Mouse (Mus musculus): ENCODE results near the gene Gm3298. TPM values are rescaled to one million over a fixed set of nuclear protein-coding genes. Genes with fewer than 3 reads are reported as not detected.

Gm3298 gene
- not detected in 4 replicates for total RNA-seq (2023)

GRCm38 (mm10) chr14:5015591-5015990 lies at the start of gene Gm3298:
TSS of gene Gm3298 (plus strand) at chr14:5015891.

GRCm38 (mm10) chr14:4983635-4984034 lies 32.1 kb upstream of the Gm3298 start, which contains the start of gene Gm8297:
TSS of gene Gm8297 (plus strand) at chr14:4983935.

GRCm38 (mm10) chr14:5050329-5050728 lies 34.6 kb downstream of the Gm3298 start, which contains the start of gene 4930555G01Rik:
TSS of gene 4930555G01Rik (plus strand) at chr14:5050629.

Other genes with a start within 250 kb of the Gm3298 start
- gene Gm9602, start 239.6 kb upstream of the Gm3298 start, total RNA-seq (2023) = not detected in 4 replicates
- gene Gm3269, start 177.8 kb upstream of the Gm3298 start, total RNA-seq (2023) = not detected in 4 replicates
- not detected in 4 replicates for gene Gm3264, start 160.3 kb upstream of the Gm3298 start, total RNA-seq (2023)
- not detected in 4 replicates for gene Gm3278, start 123.5 kb upstream of the Gm3298 start, total RNA-seq (2023)
- not detected in 4 replicates for gene Gm8297, start 32.0 kb upstream of the Gm3298 start, total RNA-seq (2023)
- gene 4930555G01Rik, start 34.7 kb downstream of the Gm3298 start, total RNA-seq (2023) = not detected in 4 replicates
- not detected in 4 replicates for gene Gm8281, start 55.1 kb downstream of the Gm3298 start, total RNA-seq (2023)
- gene Gm8279, start 115.6 kb downstream of the Gm3298 start, total RNA-seq (2023) = not detected in 4 replicates
- gene Gm3317, start 148.6 kb downstream of the Gm3298 start, total RNA-seq (2023) = not detected in 4 replicates
- not detected in 4 replicates for gene Gm8271, start 169.9 kb downstream of the Gm3298 start, total RNA-seq (2023)
- gene Gm3526, start 244.7 kb downstream of the Gm3298 start, total RNA-seq (2023) = not detected in 4 replicates

All from B cell, adult 62 days (primary cell).